Mouse (Mus musculus) ES-Bruce4 (cell line): ENCODE results near the gene Tnfsf15.

Source experiments
- CTCF ChIP-seq: IDR thresholded peaks from one replicate; pipeline ENCODE4 v1.8.1; 2011; ENCODE audit warnings: low read depth, low read length
- EP300 ChIP-seq: IDR thresholded peaks from 2 replicates; pipeline ENCODE4 v1.6.1; 2011; ENCODE audit warnings: low read depth, low read length; ENCODE audit not compliant: insufficient read depth
- POLR2A ChIP-seq: IDR thresholded peaks from one replicate; pipeline ENCODE4 v1.8.1; 2011; ENCODE audit warnings: low read length; ENCODE audit not compliant: insufficient read depth

DNA sequence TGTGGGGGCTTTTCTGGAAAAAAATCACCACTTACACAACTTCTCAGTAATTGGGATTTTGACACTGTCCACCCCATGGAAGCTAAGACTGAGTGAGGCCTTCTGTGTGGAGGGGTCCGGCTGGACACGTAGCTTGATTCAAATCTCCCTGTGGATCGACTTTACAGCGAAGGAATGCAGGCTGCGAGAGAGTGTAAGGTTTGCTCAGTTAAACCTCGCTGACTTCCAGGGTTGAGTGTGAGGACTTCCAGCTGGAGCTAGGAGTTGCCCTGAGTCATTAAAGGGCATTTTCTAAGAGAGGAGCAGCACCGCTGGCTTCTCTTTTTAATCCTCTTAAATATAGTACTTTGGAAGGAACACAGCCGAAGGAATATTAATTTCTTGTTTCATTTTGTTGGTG is 57.5 kb downstream of the Tnfsf15 start:
- TF ChIP-seq POLR2A (no peak), CTCF (no peak), EP300 (no peak)
